Mouse (Mus musculus) testis, adult 2 months (tissue): ENCODE results near the gene Tfrc. TPM values are rescaled to one million over a fixed set of nuclear protein-coding genes. Genes with fewer than 3 reads are reported as not detected.

Source experiments
- H3K27ac ChIP-seq: fragments of 200-500 bp; 2 replicates; pipeline ENCODE4 v1.5.1; 2012; ENCODE audit warnings: low read depth, low read length; ENCODE audit not compliant: control insufficient read depth, insufficient read depth
- H3K27me3 ChIP-seq: fragments of 200-500 bp; 2 replicates; pipeline ENCODE4 v1.6.1; 2012; ENCODE audit warnings: mild to moderate bottlenecking, low read length, moderate library complexity; ENCODE audit not compliant: control insufficient read depth, insufficient read depth
- H3K36me3 ChIP-seq: fragments of 200-500 bp; 2 replicates; pipeline ENCODE4 v1.6.1; 2012; ENCODE audit warnings: mild to moderate bottlenecking, low read length; ENCODE audit not compliant: control insufficient read depth, insufficient read depth
- H3K4me1 ChIP-seq: fragments of 200-500 bp; 2 replicates; pipeline ENCODE4 v1.6.1; 2012; ENCODE audit warnings: low read length; ENCODE audit not compliant: control insufficient read depth, insufficient read depth
- H3K4me3 ChIP-seq: fragments of 200-500 bp; 2 replicates; pipeline ENCODE4 v1.5.1; 2012; ENCODE audit warnings: low read depth, mild to moderate bottlenecking, low read length, moderate library complexity, mixed read lengths; ENCODE audit not compliant: control insufficient read depth
- CTCF ChIP-seq: fragments of 200-500 bp; IDR thresholded peaks from 2 replicates; pipeline ENCODE4 v1.5.1; 2012; ENCODE audit warnings: low read depth, mild to moderate bottlenecking, inconsistent platforms, low read length, moderate library complexity; ENCODE audit not compliant: control insufficient read depth, insufficient read depth, insufficient replicate concordance
- POLR2A ChIP-seq: fragments of 200-500 bp; IDR thresholded peaks from 2 replicates; pipeline ENCODE4 v1.6.1; 2012; ENCODE audit warnings: low read depth, mild to moderate bottlenecking, inconsistent platforms, low read length, moderate library complexity; ENCODE audit not compliant: control insufficient read depth
- polyA plus RNA-seq: library from polyadenylated mRNA; depleted of rRNA; stranded (reverse); fragments of >200 nt; gene quantifications from 2 replicates; pipeline ENCODE4 v1.2.3, GENCODE M21; 2012

Tfrc gene
- polyA plus RNA-seq, 1 experiment: 5.5 TPM

- Histone ChIP-seq H3K4me3 (no peak overlapping the region), H3K4me1 (peaks cover 2% of the 10 kb centered on the region)
- TF ChIP-seq CTCF (no peak), POLR2A (no peak)
Measured at GRCm38 (mm10) chr16:32665851-32666665, 57.3 kb downstream of the Tfrc start.

GRCm38 (mm10) chr16:32666671-32667551 is 58.2 kb downstream of the Tfrc start:
- no peak overlapping the region for H3K4me3 ChIP-seq
- peaks cover 2% of the 10 kb centered on the region for H3K4me1 ChIP-seq
- no peaks in the 10 kb centered on the region for H3K36me3 ChIP-seq

More at GRCm38 (mm10) chr16:32665851-32666665, 57.3 kb downstream of the Tfrc start:
- Histone ChIP-seq H3K27ac (no peak overlapping the region), H3K27me3 (no peaks in the 10 kb centered on the region), H3K36me3 (no peaks in the 10 kb centered on the region)

GRCm38 (mm10) chr16:32667552-32667872 is 58.8 kb downstream of the Tfrc start:
- H3K4me3 ChIP-seq: no peak overlapping the region
- no peak overlapping the region for H3K27ac ChIP-seq
- H3K36me3 ChIP-seq: no peaks in the 10 kb centered on the region
- H3K27me3 ChIP-seq: no peaks in the 10 kb centered on the region
- TF ChIP-seq CTCF (no peak), POLR2A (no peak)
- peaks cover 2% of the 10 kb centered on the region for H3K4me1 ChIP-seq

More at GRCm38 (mm10) chr16:32666671-32667551, 58.2 kb downstream of the Tfrc start:
- no peaks in the 10 kb centered on the region for H3K27me3 ChIP-seq
- no peak overlapping the region for H3K27ac ChIP-seq
- TF ChIP-seq POLR2A: no peak
- no peak for TF ChIP-seq CTCF

GRCm38 (mm10) chr16:32668030-32668429 is 59.3 kb downstream of the Tfrc start:
- Histone ChIP-seq H3K4me3 (no peak overlapping the region), H3K36me3 (no peaks in the 10 kb centered on the region), H3K4me1 (peaks cover 2% of the 10 kb centered on the region), H3K27me3 (no peaks in the 10 kb centered on the region), H3K27ac (no peak overlapping the region)
- TF ChIP-seq CTCF: no peak

GRCm38 (mm10) chr16:32668472-32668871 is 59.8 kb downstream of the Tfrc start:
- TF ChIP-seq CTCF (no peak), POLR2A (no peak)
- Histone ChIP-seq H3K4me1 (peaks cover 2% of the 10 kb centered on the region), H3K27me3 (no peaks in the 10 kb centered on the region), H3K4me3 (no peak overlapping the region), H3K36me3 (no peaks in the 10 kb centered on the region), H3K27ac (no peak overlapping the region)

GRCm38 (mm10) chr16:32669243-32669642 is 60.5 kb downstream of the Tfrc start:
- no peak overlapping the region for H3K27ac ChIP-seq
- H3K4me1 ChIP-seq: peaks cover 2% of the 10 kb centered on the region
- TF ChIP-seq POLR2A (no peak), CTCF (no peak)

More at GRCm38 (mm10) chr16:32669243-32669642, 60.5 kb downstream of the Tfrc start:
- Histone ChIP-seq H3K27me3 (no peaks in the 10 kb centered on the region), H3K36me3 (no peaks in the 10 kb centered on the region), H3K4me3 (no peak overlapping the region)
